Mouse (Mus musculus): ENCODE data around the gene Ubtd2.

DNA sequence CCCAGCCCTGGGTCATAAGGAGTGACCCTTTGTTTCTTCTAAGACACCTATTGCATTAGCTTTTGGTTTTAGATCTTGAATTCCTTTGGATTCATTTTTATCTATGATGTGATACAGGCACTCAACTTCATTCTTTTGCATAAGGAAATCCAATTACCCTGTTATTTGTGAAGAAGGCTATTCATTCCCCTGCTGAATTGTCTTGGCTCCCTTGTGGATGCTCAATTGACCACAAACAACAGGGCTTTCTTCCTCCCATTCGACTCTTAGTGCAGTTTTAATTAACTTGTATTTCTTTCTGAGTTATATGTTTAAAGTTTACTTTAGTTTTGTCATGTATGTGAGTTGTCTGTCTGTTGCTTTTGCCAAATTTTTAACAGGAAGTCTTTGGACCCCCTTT lies 10.9 kb upstream of the Ubtd2 start:
- no peak for TF ChIP-seq POLR2A (IDR thresholded peaks at IDR 0.05; ENCODE audit: insufficient read depth, low read depth, low read length)
- TF ChIP-seq CTCF (IDR thresholded peaks at IDR 0.05; ENCODE audit: insufficient read depth, low read depth, low read length) = no peak
